Mouse (Mus musculus): ENCODE data around the gene Timp1. TPM values are rescaled to one million over a fixed set of nuclear protein-coding genes. Genes with fewer than 3 reads are reported as not detected.

Timp1 gene
- polyA plus RNA-seq (2012; rRNA removed) = 6.2 and 9.3 TPM in 2 replicates

GRCm38 (mm10) chrX:20869962-20870513, at the start of gene Timp1:
TSS of gene Timp1 (plus strand) at chrX:20870166.

GRCm38 (mm10) chrX:20920844-20921364, 50.9 kb downstream of the Timp1 start, which contains the start of gene Syn1:
TSS of gene Syn1 (minus strand) at chrX:20921004.

Other genes with a start within 250 kb of the Timp1 start
- 298 and 303 TPM in 2 replicates for gene Uba1, start 211.8 kb upstream of the Timp1 start, polyA plus RNA-seq (2012; rRNA removed)
- gene Cdk16, start 182.2 kb upstream of the Timp1 start, polyA plus RNA-seq (2012; rRNA removed) = 145 and 185 TPM in 2 replicates
- 2.9 and 3.7 TPM in 2 replicates for gene Usp11, start 166.3 kb upstream of the Timp1 start, polyA plus RNA-seq (2012; rRNA removed)
- gene Araf, start 72.4 kb upstream of the Timp1 start, polyA plus RNA-seq (2012; rRNA removed) = 152 and 187 TPM in 2 replicates
- gene Syn1, start 50.8 kb downstream of the Timp1 start, polyA plus RNA-seq (2012; rRNA removed) = 2.0 and 3.4 TPM in 2 replicates
- gene Cfp, start 61.4 kb downstream of the Timp1 start, polyA plus RNA-seq (2012; rRNA removed) = 25.2 and 26.5 TPM in 2 replicates
- 9.0 and 9.5 TPM in 2 replicates for gene Elk1, start 80.4 kb downstream of the Timp1 start, polyA plus RNA-seq (2012; rRNA removed)
- 10.0 and 14.7 TPM in 2 replicates for gene Uxt, start 91.9 kb downstream of the Timp1 start, polyA plus RNA-seq (2012; rRNA removed)
- gene Zfp182, start 192.2 kb downstream of the Timp1 start, polyA plus RNA-seq (2012; rRNA removed) = 0.36 and 0.38 TPM in 2 replicates
- gene Spaca5, start 198.2 kb downstream of the Timp1 start, polyA plus RNA-seq (2012; rRNA removed) = not detected in 2 replicates
- gene Zfp300, start 219.4 kb downstream of the Timp1 start, polyA plus RNA-seq (2012; rRNA removed) = 0.02 TPM in 1 of 2 replicates, not detected in the other
- gene Ssxa1, start 245.7 kb downstream of the Timp1 start, polyA plus RNA-seq (2012; rRNA removed) = not detected in 2 replicates

Data from colon, adult 2 months (tissue).